Mouse (Mus musculus) layer of hippocampus, postnatal 10 days (tissue): Measurements from ENCODE around the gene Gnaq. TPM values are rescaled to one million over a fixed set of nuclear protein-coding genes. Genes with fewer than 3 reads are reported as not detected.

ENCODE experiments used
- DNase-seq, 2 experiments: peaks; one replicate each; pipeline ENCODE4 v3.0.0; 2021; ENCODE audit warnings: low spot score in 2 of 2
- total RNA-seq, 2 experiments: library from RNA; stranded (reverse); gene quantifications; 2 replicates each; pipeline ENCODE4 v1.2.3; 2021

The Gnaq gene
- total RNA-seq, 2 experiments from 2014 or later: 196 to 220 TPM

GRCm38 (mm10) chr19:16309031-16309430 is 176.4 kb downstream of the Gnaq start:
- DNase-seq: no peak

DNA sequence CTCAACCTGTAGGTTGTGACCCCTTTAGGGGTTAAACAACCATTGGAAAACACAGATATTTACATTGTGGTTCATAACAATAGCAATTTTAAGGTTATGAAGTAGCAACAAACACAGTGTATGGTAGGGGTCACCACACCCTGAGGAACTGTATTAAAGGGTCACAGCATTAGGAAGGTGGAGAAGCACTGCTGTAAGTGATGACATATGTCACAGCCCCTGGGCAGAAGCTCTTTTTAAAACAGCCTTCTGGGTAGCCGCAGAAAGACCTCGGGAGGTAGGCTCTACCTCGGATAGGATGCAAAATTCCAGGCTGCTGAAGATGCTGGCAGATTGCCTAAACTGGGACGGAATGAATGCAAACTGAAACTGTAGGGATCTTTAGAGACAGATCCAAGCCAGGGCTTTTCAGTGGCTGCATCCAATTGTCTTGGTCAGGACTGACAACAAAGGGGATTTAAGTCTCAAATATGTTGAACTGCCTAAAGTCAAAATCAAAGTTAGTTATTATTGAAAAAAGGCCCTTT is 181.7 kb downstream of the Gnaq start:
- no peak for DNase-seq

DNA sequence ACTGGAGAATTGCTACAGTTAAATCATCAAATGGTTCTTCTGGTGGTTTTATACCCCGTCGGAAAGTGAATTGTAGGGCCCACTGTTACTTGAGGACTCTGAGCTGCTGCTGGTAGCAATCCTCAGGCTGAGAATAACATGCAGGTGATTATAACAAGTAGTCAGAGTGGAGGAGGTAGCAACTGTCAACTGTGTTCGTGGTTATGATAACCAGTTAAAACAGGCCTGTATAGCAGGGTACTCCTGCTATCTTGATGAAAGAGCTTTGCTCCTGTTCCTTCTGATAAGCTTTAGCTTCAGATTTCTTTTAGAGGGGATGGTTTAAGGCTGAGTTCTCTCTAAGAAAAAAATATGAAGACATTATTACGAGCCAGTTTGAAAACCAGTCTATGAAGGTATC is 182.9 kb downstream of the Gnaq start:
- DNase-seq: no peak

DNA sequence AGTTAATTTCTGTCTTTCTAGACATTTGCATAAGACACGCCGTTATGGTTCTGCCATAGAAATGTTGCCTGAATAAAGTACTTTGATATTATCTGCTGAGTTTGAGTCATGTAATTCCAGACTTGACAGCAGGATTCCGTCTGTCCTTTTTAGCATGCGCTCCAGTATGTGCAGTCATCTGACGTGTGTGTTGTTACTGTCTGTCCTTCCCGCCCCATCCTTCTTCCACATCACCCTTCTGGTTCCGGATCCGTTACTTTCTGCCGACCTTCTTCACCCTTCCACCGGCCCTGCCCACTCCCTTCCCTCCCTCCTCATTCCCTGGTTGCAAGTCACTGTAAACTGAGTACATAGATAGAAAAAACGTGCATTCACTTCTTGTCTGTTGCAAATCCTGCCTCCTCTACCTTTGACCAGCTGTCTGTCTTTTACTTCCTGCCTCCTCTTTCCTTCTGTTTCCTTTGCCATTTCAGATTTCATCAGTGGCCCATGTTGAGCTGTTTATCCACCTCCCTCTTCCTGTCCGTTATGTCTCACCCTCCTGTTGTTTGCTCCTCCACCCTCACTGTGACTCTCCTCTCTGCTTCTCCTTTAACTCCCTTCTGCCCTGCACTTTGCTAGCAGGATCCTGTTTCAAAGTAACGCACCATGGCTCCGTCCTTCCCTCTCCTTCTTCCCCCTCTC is 185.6 kb downstream of the Gnaq start:
- DNase-seq: no peak

- DNase-seq: no peak
These were observed 187.4 kb downstream of the Gnaq start for GRCm38 (mm10) chr19:16319986-16320385.

DNA sequence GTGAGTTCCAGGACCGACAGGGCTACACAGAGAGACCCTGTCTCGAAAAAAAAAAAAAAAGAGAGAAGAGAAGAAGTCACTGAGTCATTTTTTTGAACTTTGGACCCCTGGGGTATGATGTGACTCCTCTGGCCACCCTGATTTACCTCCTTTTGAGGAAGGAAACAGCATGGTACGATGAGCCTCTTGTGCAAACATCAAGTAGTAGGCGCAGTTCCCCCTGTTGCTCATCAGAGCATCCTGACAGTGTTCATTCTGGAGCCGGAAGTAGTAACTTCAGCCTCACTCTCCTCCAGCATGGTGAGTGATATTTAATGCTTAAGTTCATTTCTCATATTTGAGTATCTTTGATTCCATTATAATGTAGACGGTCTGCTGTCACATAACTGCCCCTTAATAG is 190.4 kb downstream of the Gnaq start:
- DNase-seq: no peak

- no peak for DNase-seq
These were observed 191.6 kb downstream of the Gnaq start for GRCm38 (mm10) chr19:16324239-16324638.

- no peak for DNase-seq
These were observed 193.3 kb downstream of the Gnaq start for GRCm38 (mm10) chr19:16325911-16326310.

DNA sequence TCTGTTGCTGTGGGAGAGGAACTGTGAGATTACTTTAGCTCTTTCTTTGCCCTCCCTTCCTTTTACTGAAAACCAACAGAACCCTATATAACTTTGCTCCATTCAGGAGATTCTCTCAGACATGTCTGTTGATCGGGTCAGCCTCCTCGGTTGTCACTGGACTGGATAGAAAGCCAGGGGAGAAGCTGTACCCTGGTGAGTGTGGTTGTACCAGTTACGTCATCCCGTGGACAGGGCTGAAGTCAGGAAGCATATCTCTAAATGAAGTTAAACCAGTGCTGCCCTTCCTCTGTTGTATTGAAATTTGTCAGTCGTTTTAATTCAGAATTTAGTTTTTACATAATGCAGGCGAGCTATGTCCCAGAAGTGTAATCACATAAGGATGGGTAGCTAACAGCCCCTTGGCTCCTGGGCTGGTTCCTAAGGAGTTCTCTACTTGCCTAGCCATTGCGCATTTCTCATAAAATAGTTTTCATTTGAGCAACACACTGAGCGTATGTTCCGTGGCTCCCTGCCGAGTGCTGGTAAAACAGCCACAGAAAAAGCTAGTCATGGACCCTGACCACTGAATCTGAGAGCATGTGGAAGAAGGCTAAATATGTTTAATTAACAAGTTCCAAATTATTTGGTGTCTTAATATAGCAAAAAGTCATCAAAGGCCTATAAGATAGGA is 194.9 kb downstream of the Gnaq start:
- DNase-seq: no peak

DNA sequence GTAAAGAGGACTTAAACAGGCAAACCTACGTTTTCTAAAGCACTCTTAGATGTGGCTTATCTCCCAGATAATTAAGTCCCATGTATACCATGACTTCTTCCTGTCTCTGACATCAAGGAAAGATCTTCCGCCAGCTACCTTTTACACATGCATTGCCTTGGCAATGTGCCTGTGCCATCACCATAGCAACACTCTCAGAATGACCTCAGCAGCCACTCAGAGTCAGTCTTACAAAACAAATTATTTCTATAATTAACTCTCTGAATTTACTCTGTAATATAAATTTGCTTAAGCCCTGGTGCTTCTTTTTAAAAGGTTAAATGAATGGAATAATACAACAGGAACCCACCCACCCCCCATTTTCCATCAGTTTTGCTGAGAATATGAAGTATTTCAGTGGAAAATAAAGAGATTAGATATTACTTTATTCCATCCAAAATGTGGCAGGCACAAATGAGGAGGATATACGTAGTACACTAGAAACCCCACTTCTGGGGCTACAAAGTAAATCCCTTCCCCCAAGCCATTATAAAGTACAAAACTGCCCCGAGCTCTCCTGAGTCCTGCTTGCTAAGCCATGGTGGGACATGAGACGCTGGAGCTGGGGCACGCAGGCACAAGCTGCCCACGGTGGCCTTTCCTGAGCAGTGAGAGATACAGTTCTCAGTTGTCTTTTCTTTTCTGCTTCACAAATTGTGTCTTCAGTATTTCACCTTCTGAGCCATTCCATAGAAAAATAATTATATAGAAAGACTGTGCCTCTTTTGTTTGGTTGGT is 195.6 kb downstream of the Gnaq start:
- peak in 1 of 2 experiments; percentile 45 for DNase-seq

DNA sequence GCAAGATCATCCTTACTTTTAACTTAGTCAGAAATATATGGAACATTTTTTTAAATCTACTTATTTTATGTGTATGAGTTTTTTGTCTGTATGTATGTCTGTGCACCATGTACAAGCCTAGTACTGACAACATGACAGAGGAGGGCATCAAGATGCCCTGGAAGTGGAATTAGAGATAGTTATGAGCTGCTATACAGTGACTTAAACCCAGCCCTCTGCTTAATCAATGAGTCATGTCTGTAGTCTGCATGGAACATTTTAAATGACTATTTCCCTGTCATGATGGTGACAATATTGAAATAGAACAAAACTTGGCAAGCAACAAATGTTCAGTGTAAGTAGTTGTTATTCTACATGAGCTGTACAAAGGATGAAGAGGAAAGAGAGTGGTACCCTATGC is 196.4 kb downstream of the Gnaq start:
- DNase-seq: no peak

DNA sequence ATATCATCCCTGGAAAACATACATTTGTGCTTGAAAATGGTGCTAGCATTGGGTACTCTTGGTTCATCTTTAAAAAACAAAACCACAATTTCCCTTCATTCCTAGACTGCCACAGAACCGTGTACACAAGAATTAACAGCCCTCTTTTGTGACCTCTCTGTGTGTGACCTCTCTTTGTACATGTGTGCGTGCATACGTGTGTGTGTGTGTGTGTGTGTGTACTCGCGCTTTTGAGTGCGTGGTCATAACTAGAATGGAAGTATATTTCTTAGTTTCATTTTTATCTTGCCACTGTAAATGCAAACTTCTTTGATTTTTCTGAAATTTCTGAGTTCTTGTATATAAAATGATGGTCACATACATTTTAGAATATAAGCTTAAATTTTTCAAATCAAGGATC is 197.0 kb downstream of the Gnaq start:
- DNase-seq: no peak

GRCm38 (mm10) chr19:16330161-16330560 is 197.5 kb downstream of the Gnaq start:
- no peak for DNase-seq

GRCm38 (mm10) chr19:16331047-16331446 is 198.4 kb downstream of the Gnaq start:
- DNase-seq: no peak

- no peak for DNase-seq
These were observed 205.4 kb downstream of the Gnaq start for GRCm38 (mm10) chr19:16337866-16338530.

DNA sequence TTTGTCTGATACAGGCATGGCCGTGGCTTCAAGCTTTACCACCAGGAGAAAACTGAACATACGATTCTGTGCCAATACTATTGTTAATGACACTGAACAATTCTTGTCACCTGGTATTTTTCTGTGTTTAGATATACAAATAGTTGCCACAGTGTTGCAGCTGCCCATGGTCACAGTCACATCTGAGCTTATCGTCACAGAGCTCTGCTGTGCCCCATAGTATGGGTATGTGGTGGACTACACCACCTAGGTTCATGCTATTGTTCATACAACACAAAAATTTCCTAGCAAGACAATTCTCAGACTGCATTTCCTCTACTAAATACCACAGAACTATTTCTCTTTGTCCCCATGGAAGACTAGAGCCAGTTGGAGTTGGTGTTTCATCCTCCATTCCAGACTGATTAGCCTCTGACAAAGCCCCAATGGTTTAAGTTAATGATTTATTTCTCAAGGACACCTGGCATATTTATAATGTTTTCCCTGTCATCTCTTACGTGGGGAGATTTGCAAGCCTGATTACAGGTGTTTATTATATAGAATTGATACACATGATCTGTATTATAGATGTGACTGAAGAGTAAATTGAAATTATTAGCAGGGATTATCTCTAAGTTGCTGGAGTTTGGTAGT is 207.4 kb downstream of the Gnaq start:
- DNase-seq: no peak

- no peak for DNase-seq
These were observed 210.1 kb downstream of the Gnaq start for GRCm38 (mm10) chr19:16342702-16343101.

DNA sequence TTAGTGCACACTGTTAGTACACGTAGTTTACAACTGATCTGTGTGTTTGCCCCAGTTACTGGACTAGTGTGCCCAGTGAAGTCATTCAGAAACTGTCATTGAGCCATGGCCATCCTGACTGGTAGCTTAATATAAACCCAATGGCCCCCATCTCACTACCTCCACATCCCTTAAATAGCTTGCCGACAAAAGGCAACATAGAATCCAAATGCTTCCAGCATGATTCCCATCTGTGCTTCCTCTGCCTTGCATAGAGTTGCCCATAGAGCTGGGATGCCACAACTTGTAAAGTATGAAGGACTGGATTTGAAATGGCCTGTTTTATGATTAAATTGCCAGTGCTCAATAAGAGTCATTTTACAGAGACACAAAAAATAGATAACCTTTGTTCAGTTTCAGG is 212.9 kb downstream of the Gnaq start:
- no peak for DNase-seq

DNA sequence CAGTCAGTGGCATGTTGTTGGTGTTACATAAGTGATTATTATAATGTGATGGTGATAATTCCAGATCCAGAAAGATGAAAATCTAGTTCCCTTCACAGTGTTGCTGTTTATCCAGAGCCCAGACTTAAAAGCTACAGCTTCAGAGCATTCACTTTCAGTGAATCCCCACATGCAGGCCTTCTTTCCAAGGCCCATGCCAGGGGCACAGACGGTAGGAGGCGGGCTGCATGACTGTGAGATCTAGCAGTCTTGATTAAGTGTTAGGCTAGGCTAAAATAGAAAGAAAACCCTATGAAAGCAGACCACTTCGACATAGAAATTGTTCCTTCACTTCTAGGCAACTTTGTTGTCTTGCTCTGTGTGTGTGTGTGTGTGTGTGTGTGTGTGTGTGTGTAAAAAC is 214.4 kb downstream of the Gnaq start:
- no peak for DNase-seq

DNA sequence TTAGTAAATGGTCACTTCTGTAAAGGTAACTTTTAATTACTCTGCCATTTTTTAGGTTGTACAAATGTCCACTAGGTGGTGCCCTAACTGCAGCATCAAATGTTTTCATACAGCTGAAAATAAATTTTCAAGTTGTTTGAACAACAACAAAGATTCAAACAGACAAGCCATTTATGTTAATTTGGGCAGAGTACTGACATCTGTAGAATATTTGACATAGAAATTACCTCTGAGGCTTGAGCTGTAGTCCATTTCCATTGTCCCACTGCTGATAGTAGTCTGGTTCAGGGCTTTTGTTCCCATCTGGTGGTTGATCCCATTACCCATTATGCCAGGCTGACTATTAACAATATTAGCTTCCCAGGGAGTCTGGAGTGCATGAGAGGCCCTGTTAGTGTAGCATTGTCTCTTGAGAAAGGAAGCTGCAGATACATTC is 221.1 kb downstream of the Gnaq start:
- no peak for DNase-seq

DNA sequence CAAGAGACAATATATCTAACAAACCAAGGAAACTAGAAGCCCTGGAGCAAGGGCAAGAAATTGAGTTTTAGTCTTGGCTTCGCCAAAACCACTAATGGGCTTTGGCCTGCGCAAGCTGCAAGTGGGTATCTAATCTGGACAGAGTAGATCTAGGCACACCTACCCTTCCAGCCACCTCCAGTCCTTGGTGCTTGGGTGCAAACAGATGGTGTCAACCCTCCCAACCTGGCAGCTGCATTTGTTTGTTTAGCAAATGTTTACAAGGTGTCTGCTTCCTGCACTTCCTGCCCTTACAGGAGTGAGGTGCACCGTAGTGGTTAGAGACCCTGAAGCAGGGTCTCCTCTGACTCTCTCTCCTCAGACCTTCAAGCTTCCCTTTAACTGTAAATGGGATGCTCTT is 225.5 kb downstream of the Gnaq start:
- DNase-seq: no peak
